34 mouse cellular contexts compared by ENCODE assay signal in genomic region chr11:111016206-111016605, GRCm38 (mm10). TPM values are rescaled to one million over a fixed set of nuclear protein-coding genes. Genes with fewer than 3 reads are reported as not detected.
"Had no signal": no experiment of that assay in that cellular context is flagged by ENCODE, and none has a peak within 500 bp of the region (broad histone marks: within the 10 kb centered on the region; RNA-seq: fewer than 3 reads in every experiment).

No protein-coding gene starts in this region.

- H3K27ac ChIP-seq: limb, embryonic 10.5 days; limb, embryonic 12.5 days; limb, embryonic 13.5 days; limb, embryonic 15.5 days; liver, embryonic 12.5 days; liver, embryonic 13.5 days; liver, embryonic 14.5 days; liver, embryonic 15.5 days; lung, embryonic 15.5 days; macrophage; midbrain, embryonic 12.5 days; midbrain, embryonic 13.5 days; midbrain, embryonic 15.5 days; neural tube, embryonic 12.5 days; neural tube, embryonic 13.5 days had no signal

- H3K4me3 ChIP-seq: limb, embryonic 10.5 days; limb, embryonic 12.5 days; limb, embryonic 13.5 days; limb, embryonic 15.5 days; liver, embryonic 12.5 days; liver, embryonic 13.5 days; liver, embryonic 15.5 days; lung, embryonic 15.5 days; megakaryocyte, embryonic 14.5 days; midbrain, embryonic 12.5 days; midbrain, embryonic 13.5 days; midbrain, embryonic 15.5 days; myocyte; neural tube, embryonic 12.5 days; neural tube, embryonic 13.5 days had no signal

- H3K9ac ChIP-seq: limb, embryonic 12.5 days; limb, embryonic 13.5 days; limb, embryonic 15.5 days; liver, embryonic 12.5 days; liver, embryonic 13.5 days; liver, embryonic 14.5 days; liver, embryonic 15.5 days; liver, postnatal 0 days; lung, embryonic 14.5 days; lung, embryonic 15.5 days; midbrain, embryonic 12.5 days; midbrain, embryonic 13.5 days; midbrain, embryonic 15.5 days; neural tube, embryonic 12.5 days; neural tube, embryonic 13.5 days had no signal

- ATAC-seq: liver, embryonic 12.5 days; liver, postnatal 0 days; lung, postnatal 0 days; midbrain, embryonic 13.5 days; midbrain, embryonic 15.5 days; midbrain, embryonic 16.5 days had no signal

- H3K4me2 ChIP-seq: limb, embryonic 12.5 days; limb, embryonic 13.5 days; limb, embryonic 15.5 days; liver, embryonic 11.5 days; liver, embryonic 12.5 days; liver, embryonic 13.5 days; liver, embryonic 15.5 days; lung, embryonic 14.5 days; lung, embryonic 15.5 days; midbrain, embryonic 12.5 days; midbrain, embryonic 13.5 days; midbrain, embryonic 15.5 days; neural tube, embryonic 12.5 days; neural tube, embryonic 13.5 days had no signal

- H3K4me1 ChIP-seq: limb, embryonic 10.5 days; limb, embryonic 12.5 days; limb, embryonic 13.5 days; limb, embryonic 15.5 days; liver, embryonic 12.5 days; liver, embryonic 13.5 days; liver, embryonic 15.5 days; lung, embryonic 15.5 days; megakaryocyte, embryonic 14.5 days; midbrain, embryonic 12.5 days; midbrain, embryonic 13.5 days; midbrain, embryonic 15.5 days; neural tube, embryonic 12.5 days; neural tube, embryonic 13.5 days had no signal

- H3K36me3 ChIP-seq: limb, embryonic 10.5 days; limb, embryonic 12.5 days; limb, embryonic 13.5 days; limb, embryonic 15.5 days; liver, embryonic 12.5 days; liver, embryonic 13.5 days; liver, embryonic 15.5 days; lung, embryonic 15.5 days; midbrain, embryonic 12.5 days; midbrain, embryonic 13.5 days; midbrain, embryonic 15.5 days; neural tube, embryonic 12.5 days; neural tube, embryonic 13.5 days had no signal

- H3K9me3 ChIP-seq: limb, embryonic 10.5 days; limb, embryonic 12.5 days; limb, embryonic 13.5 days; limb, embryonic 15.5 days; liver, embryonic 12.5 days; liver, embryonic 13.5 days; liver, embryonic 15.5 days; lung, embryonic 15.5 days; megakaryocyte, embryonic 14.5 days; midbrain, embryonic 12.5 days; midbrain, embryonic 13.5 days; midbrain, embryonic 15.5 days; neural tube, embryonic 12.5 days; neural tube, embryonic 13.5 days had no signal

- H3K27me3 ChIP-seq: limb, embryonic 12.5 days; limb, embryonic 13.5 days; limb, embryonic 15.5 days; liver, embryonic 12.5 days; liver, embryonic 13.5 days; liver, embryonic 15.5 days; lung, embryonic 15.5 days; megakaryocyte, embryonic 14.5 days; midbrain, embryonic 12.5 days; midbrain, embryonic 13.5 days; midbrain, embryonic 15.5 days; neural tube, embryonic 12.5 days; neural tube, embryonic 13.5 days had no signal

- DNase-seq: left cerebral cortex, postnatal 4 days; liver; liver, embryonic 13.5 days; liver, postnatal 0 days; lung, adult 18-20 months; lung, adult 2 months; lung, embryonic 14.5 days; lung, postnatal 10 days; lung, postnatal 14 days; lung, postnatal 36 days; lung, postnatal 4 days; midbrain, embryonic 14.5 days had no signal

RNA-seq across cellular contexts. Expression of gene Kcnj16, which starts 48.4 kb away (rescaled TPM):
- polyA plus RNA-seq: limb, embryonic 10.5 days; limb, embryonic 12.5 days; limb, embryonic 13.5 days; limb, embryonic 14.5 days; limb, embryonic 15.5 days; liver, embryonic 12.5 days; lung, adult 2 months; lung, embryonic 14.5 days; lung, embryonic 15.5 days; lung, embryonic 16.5 days; lung, postnatal 0 days; neural tube, embryonic 11.5 days had no signal
